Mouse (Mus musculus) adrenal gland, adult 2 months (tissue): ENCODE results near the gene Fam227a. TPM values are rescaled to one million over a fixed set of nuclear protein-coding genes. Genes with fewer than 3 reads are reported as not detected.
A peak's percentile ranks its signal among the peaks of the same experiment; 100 is the strongest.

Experiments used
- DNase-seq: peaks from one replicate; pipeline ENCODE4 v3.0.0; 2021
- long read RNA-seq: library from polyadenylated mRNA; stranded (forward); transcript quantifications from one replicate; pipeline ENCODE4 v2.0.0, GENCODE M21; 2021
- polyA plus RNA-seq: library from polyadenylated mRNA; depleted of rRNA; stranded (reverse); fragments of >200 nt; gene quantifications from 2 replicates; pipeline ENCODE4 v1.2.3, GENCODE M21; 2012; rRNA removed
- total RNA-seq, 2 experiments: library from RNA; stranded (reverse); gene quantifications; 2 replicates each; pipeline ENCODE4 v1.2.3; 2021

Fam227a gene
- total RNA-seq, result 1 to 10 TPM; 1.3 to 1.6 TPM
- 0.43 and 0.61 TPM in 2 replicates for polyA plus RNA-seq
- long read RNA-seq, result 0 reads

DNA sequence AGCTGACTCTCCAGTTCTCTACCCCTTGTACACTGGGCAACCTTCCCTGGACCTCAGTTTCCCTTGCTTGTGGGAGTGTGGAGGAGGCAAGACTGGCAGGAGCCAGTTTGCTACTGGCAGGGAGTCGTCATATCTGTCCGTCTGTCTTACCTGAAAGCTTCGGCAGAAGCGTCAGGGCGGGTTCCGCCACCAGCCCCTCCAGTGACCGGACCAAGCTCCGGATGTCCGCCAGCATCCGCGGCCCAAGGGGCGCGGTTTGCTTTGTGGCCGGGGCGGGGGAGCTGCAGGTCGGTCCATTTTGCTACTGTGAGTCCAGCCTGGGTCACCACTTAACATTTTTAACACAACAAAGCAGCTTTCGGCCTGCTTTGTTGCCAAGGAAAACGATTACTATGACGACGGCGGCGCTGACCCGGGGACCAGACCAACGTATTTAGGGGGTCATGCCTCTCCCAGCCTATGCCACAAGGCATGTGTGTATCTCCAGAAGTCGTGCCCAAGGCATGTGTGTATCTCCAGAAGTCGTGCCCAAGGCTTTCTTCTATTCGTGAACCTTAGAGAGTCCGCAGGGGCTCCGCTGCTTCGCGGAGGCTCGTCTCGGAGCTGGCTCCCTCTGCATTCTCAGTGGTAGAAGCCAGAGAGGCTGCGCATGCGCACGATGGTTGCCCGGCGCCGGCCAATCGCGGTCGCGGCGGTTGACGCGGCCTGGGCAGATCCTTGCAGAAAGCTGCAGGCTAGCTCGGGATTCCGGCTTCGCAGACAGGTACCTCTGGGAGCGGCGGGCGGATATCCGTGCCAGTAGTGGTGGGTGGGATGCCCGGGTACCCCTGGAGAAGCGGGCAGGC is at the start of gene Fam227a, which contains the start of gene Cby1:
TSS of gene Fam227a (minus strand) at position 426 of the 845 bp plus-strand sequence.
TSS of gene Cby1 (plus strand) at position 669 of the 845 bp plus-strand sequence.
- DNase-seq, result peak; percentile 97

GRCm38 (mm10) chr15:79708229-79708822 is 49.6 kb upstream of the Fam227a start:
- no peak for DNase-seq

DNA sequence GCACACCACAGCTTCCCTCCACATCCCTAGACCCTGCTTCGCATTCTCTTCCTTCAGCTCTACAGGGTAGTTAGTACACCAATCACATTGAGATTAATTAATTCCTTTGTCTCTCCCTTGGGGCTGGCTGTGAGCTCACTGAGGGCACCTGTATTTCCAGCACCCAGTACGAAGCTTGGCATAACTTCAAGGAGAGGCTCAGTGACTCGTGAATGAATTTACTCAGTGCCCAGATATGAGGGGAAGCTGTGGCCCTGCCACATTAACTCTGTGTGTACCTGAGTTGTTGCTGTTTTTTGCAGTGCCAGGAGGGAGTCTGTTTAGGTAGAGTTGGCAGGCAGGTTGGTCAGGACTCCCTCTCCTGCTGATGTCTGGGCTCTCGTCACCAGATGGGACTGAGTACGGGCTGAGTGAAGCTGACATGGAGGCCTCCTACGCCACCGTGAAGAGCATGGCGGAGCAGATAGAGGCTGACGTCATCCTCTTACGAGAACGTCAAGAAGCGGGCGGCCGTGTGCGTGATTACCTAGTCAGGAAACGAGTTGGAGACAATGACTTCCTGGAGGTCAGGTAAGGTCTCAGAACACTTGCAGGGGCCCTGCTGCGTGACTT is 48.0 kb upstream of the Fam227a start:
- DNase-seq, result no peak

- no peak for DNase-seq
Observed at GRCm38 (mm10) chr15:79697558-79698187, 38.9 kb upstream of the Fam227a start.

DNA sequence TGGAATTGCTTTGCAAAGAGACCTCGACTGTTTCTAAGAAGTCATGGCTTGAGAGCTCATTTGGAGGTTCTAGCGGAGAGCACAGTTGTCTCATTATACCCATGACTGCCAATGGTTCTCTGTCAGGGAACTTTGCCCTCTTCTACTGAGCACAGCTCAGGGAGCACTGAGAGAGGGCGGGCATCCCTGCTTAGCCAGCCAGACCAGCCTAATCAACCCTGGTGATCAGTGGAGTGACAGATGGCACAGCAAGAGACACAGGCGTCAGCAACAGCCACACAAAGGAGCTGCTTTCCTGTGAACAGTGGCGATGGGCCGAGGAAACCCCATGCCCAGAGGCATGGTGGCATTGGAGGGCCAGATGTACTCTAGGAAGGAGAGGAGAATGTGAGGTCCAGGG is 38.3 kb upstream of the Fam227a start:
- no peak for DNase-seq

- no peak for DNase-seq
Observed at GRCm38 (mm10) chr15:79696508-79696907, 37.8 kb upstream of the Fam227a start.

DNA sequence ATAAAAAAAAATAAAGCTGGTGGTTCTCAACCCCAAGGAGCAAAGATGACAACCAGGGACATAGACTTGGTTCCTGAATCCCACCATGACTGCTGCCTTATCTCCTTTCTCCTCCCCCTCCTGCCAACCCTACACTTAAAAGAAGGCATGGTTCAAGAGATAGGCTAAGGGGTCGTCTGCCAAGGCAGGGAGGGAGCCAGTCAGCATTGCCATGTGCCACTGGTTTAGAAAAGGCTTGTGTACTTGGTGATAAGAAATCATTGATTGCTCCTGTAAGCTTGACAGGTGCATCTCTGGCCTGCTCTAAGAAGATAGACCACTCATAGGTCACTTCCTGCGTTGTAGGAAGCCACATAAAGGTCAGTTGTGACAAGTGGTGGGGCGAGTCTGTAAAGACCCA is 36.8 kb upstream of the Fam227a start:
- no peak for DNase-seq

DNA sequence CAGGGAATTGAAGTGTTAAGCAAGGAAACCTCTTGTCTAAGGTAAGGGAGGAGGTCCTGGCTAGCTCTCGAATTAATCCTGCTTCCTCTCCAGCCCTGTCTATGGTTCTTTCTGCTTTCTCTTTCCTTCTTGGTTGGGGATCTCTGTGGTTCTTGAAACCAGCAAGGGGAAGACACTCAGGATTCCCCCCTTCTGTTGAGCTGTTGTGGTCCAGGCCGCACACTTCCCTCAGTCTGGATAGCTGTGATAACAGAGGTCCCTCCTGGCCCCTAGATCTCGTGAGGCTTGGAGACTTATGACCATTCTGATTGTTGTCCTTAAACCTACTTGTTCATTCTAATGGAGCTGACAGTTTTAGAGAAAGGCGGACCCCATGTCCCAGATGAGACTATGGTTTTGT is 35.8 kb upstream of the Fam227a start:
- DNase-seq, result no peak

DNA sequence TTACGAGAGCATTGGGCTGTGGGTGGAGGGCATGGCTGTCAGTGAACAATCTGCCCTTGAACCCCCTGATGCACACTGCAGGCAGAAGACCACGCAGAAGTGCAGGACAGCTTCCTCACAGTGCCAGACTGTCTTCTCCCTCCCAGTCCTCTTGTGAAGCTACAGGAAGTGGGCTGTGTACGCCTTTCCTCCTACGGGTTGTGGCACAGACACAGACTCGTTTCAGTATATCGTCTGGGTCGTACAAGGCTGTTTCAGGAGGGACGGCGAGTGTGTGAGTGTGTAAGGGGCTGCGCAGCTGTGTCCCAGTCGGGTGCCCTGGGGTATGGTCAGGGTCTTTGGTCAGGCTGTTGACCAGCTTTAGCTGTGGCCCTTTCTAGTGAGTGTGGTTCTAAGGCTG is 35.0 kb upstream of the Fam227a start:
- no peak for DNase-seq

- DNase-seq, result no peak
Observed at GRCm38 (mm10) chr15:79692334-79692733, 33.6 kb upstream of the Fam227a start.

- DNase-seq, result no peak
Observed at GRCm38 (mm10) chr15:79691023-79691508, 32.3 kb upstream of the Fam227a start.

DNA sequence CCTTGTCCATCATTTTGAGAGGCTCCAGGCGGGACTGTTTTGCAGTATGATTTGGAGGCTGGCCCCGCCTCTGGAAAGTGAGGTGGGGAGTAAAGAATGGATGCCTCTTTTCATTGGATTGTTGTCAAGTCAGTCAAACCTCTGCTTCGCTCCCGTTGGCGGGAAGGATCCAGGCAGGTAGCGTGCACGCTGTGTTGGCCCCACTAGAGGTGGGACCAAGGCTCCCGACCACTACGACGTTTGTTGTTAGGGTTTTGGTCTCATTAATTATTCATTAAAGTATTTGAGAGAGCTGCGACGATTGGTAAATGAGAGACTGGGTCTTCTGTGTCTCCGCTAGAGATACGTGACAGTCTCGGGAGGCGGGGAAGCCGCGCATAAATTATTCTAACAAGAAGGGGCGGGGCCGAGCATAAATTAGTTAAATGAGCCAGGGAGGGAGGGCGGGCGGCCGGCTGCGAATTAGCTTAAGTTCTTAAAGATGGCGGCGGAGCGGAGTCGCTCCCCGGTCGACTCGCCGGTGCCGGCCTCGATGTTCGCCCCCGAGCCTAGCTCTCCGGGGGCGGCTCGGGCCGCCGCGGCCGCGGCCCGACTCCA is 31.8 kb upstream of the Fam227a start, which contains the start of gene Gtpbp1:
TSS of gene Gtpbp1 (plus strand) at position 420 of the 597 bp plus-strand sequence.
- DNase-seq, result peak; percentile 99

- no peak for DNase-seq
Observed at GRCm38 (mm10) chr15:79689662-79690425, 31.1 kb upstream of the Fam227a start.

DNA sequence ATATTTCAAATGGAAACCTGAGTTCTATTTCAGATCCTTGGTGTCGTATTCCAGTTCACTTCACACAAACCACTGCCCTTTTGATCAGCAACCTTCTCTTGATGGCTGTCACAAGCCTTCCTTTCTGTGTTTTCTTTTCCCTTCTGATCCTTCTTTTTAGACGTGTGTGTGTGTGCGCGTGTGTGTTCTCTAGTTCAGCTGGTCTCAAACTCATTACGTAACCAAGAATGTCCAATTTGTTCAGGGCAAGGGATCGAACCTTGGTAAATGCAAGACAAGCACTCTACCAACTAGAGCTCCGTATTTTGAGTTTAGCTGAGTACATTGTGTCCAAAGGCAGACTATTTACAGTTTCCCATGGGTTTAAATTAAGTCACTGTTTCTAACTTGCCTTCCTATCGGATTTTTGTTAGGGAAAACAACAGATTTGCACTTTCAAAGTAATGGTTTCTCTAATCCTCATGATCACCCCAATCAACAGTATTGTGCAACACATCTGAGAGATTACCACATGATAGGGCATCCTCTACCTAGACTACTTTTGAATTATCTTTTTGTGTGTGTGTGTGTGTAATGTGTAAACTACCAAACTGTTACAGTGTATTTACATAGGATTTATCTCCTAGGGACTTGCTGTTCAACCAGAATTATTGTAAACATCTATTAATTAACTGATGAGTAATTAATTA is 29.7 kb upstream of the Fam227a start:
- no peak for DNase-seq

DNA sequence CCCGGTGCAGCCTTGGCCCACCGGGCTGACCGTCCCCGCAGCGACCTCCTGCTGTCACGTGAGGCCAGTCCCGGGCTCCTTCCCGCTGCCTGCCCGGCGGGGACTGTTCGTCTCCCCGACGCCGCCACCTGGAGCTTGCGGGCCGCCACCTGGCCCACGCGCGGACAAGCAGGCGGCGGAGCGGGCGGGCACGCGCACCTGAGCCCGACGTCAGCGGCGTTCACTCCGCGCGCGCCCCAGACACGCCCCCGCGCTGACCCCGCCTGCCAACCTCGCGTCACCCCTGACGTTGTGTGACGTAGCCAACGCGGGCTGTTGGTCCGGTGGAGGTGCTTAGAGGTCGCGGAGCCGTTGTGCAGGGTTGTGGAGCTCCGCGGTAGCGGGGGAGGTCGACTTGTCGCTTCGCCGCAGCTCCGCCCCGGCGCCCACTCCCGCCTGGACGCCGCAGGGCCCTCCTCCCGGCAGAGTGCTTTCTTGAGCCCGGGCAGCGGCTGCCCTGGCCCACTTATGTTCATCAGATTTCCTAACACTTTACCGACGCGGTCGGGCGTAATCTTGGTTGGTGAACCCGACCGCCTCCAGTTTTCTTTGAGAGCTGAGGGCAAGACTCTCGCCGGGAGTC is 29.0 kb upstream of the Fam227a start, which contains the start of gene Josd1:
TSS of gene Josd1 (minus strand) at position 274 of the 622 bp plus-strand sequence.
- DNase-seq, result peak; percentile 98

DNA sequence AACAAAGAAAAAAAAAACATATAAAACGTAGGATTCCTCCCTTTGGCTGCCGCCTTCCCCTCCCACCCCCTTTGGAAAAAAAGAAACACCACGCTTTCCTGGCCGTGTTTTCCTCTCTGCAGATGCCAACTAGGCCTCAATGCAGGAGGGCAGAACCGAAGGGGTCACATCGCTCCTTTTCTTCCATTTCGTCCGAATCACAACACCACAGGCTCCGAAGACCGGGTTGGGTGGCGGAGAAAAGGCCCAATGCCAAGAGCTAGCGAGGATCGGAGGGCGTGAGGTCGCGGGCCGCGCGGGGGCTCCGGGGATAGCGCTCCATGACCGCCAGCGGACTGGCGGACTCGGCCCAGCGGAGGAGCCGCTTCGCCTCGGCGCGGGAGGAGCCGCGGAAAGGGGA is 28.4 kb upstream of the Fam227a start:
- no peak for DNase-seq

DNA sequence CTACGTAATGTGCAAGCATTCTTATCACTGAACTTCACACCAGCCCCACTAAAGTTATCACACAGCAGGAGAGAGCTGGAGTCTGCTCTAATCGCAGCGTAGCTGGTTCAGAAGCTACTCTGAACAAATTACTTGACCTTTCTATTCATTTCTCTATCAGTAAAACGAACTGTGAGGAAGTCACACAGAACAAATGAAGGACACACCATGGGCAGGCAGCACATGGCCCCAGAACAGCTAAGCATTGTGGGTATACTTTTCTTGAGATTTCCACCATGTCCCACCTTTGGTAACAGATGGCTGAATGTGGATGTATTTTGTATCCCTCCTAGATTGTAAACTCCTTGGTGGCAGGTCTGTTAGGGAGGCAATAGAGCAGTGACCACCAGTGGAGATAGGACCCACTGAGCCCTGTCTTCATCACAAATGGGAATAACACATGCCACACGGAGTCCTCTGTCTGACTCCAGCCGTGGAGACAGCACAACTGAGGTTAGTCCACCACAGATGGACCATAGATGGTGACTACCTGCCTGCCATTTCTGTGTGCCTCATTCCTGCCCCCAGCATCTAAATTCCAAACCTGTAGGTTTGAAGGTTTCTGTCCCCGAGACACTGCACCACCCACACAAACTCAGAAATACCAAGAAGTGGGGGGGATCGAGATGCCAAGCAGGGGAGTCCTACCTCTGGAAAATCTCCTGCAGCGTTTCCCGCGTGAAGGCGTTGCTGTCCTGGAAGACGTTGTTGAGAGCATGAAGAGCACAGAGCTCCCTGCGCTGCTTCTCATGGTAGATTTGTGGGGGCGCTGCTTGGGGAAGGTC is 27.5 kb upstream of the Fam227a start:
- DNase-seq, result peak; percentile 18

- peak; percentile 14 for DNase-seq
Observed at GRCm38 (mm10) chr15:79685141-79685641, 26.4 kb upstream of the Fam227a start.

DNA sequence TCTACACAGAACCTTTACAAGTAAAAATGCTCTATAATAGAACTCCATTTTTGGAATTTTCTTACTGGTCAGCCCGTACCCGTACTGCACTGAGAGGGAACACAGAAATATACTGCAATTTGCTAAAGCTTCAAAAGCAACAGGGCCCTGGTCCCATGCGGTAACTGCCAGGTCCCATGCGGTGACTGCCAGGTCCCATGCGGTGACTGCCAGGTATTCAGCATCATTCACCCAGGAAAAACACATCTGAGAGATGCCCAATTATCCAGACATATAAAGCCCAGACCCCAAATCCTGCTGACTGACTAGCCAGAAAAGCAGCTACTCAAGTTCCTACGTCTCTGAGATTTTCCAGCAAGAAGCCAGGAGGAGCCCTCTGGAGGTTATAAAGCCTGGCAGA is 25.9 kb upstream of the Fam227a start:
- DNase-seq, result no peak
